Mouse (Mus musculus): Measurements from ENCODE around the gene Elobl.
A peak's percentile ranks its signal among the peaks of the same experiment; 100 is the strongest.

The Elobl gene

DNA sequence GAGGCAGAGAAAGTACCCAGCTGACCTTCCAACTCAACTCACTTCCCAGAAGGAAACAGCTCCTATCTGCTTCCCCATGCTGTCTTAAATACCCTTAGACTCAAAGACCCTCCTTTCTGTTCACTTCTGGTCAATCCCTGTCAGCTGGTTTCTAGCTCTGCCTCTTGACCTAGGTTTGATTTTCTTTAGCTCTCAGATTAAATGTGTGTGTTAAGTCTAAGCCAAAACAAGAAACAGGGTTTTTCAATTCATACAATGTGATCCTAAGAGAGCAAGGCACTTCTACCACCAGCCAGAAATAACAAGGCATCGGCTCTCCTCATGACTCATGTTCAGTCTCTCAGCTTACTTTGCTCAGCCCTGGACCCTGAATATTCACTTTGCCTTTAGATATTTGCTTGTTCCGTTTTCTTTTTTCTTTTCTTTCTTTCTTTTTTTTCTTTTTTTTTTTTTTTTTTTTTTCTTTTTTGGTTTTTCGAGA, at the start of gene Elobl:
Gene Elobl (minus strand): TSS at position 51 of the 481 bp plus-strand sequence.
- DNase-seq (ENCODE audit: low spot score) = no peak

DNA sequence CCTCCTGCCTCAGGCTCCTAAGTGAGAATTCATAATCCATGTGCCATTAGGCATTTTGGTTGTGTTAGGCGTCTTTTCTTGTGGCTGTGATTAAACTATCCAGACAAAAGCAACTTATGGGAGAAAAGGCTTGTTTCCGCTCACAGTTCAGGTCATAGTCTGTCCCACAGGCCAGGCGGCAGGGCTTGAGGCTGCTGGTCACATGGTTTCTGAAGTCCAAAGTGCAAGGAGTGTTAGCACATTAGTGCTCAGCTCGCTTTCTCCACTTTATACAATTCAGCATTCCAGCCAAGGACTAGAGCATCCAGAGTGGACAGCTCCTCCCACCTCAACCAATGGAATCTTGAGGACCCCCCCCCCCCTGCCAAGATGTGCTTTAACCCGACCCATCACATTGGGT, 45.5 kb upstream of the Elobl start:
- no peak for DNase-seq (ENCODE audit: low spot score)

DNA sequence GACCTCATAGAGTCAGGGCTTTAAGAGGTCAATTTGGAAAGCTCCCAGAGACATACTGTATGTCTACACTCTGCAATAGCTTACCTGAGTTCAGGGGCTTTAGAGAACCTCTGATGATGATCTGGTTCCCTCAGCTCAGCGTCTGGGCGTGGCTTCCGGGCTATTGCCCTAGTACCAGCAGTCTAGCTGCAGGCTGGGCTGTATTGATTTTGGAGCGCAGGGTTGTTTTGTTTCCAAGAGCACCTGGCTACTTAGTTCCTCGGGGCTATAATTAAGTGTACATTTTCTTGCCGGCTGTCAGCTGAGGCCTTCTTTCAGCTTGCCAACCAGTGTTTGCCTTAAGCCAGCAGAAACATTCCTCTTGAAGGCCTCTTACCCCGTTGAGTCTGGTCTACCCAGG, 42.8 kb upstream of the Elobl start:
- no peak for DNase-seq (ENCODE audit: low spot score)

DNA sequence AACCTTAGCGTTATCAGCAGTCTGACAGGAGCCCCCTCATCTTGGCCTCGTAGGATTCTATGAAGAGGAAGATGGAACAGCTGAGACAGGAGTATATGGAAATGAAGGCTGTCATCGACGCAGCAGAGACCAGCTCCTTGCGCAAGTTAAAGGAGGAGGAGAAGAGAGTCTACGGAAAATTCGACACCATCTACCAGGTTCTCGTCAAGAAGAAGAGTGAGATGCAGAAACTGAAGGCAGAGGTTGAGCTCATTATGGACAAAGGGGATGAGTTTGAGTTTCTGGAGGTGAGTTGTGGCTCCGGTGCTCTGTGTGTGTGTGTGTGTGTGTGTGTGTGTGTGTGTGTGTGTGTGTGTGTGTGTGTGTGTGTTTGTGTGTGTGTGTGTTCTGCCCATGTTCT, 42.3 kb upstream of the Elobl start:
- no peak for DNase-seq (ENCODE audit: low spot score)

DNA sequence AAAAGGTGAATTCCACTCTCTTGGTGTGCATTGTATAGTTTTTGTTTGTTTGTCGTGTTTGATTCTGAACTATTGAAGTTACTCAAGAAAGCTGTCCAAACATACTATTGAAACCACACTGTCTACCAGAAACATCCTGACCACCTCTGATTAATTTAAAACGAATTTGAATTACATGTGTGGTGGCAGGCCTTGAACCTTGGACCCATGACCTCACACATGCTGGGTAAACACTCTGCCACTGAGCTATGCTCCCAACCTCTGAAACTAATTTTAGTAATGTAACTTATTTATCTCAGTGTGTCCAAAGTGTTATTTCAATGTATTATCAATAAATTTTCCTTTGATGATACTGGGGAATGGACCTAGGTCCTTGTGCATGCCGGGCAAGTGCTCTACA, 40.9 kb upstream of the Elobl start:
- no peak for DNase-seq (ENCODE audit: low spot score)

DNA sequence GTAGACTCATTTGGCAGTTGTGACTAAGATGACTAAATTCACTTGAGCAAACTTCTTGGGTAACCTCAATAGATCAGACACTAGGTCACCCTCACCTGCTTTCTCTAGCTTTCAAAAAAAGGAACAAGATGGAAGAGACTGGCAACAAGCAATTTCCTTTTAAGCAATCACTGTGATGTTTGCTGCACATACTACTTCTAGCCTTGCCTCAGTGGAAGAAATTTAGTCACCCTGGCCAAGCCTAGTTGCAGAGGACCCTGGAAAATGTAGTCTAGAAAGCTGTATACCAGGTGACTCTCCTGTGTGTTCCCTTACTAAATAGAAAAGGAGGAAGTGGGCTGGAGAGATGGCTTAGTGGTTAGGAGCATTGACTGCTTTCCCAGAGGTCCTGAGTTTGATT, 39.7 kb upstream of the Elobl start:
- no peak for DNase-seq (ENCODE audit: low spot score)

DNA sequence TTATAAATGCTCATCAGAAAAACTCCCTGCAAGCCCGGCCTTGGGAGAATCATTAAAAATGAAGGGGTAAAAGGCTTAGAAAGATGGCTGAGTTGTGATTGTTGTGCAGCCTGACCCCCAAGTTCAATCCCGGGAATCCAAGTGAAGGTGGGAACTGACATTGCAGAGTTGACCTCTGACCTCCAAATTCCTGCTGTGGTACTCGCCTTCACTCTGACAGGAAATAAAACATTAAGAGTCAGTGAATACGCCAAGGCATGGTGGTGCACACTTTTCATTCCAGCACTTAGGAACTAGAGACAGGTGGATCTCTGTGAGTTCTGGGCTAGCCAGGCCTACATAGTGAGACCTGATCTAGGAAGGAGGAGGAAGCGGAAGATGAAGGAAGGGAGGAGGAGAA, 38.7 kb upstream of the Elobl start:
- no peak for DNase-seq (ENCODE audit: low spot score)

DNA sequence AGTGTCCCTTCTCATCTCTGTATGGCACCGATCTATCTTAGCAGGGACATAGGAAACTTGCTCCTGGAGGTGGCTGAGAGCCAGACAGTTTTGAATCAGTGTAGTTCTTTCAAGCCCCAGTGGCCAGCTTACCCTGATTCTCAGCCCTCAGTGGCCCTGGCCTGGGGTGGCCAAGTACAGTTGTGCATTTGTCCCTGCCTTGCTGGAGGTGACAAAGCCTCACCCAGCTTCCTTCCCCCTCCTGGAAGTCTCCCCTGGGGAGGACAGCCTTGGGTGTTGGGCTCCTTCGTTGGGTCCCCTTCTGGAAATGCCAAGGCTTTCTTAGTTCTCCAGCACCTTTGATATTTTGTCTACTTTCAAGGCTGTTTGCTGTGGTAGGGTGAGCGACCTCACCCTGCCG, 37.0 kb upstream of the Elobl start:
- peak; percentile 41 for DNase-seq (ENCODE audit: low spot score)

DNA sequence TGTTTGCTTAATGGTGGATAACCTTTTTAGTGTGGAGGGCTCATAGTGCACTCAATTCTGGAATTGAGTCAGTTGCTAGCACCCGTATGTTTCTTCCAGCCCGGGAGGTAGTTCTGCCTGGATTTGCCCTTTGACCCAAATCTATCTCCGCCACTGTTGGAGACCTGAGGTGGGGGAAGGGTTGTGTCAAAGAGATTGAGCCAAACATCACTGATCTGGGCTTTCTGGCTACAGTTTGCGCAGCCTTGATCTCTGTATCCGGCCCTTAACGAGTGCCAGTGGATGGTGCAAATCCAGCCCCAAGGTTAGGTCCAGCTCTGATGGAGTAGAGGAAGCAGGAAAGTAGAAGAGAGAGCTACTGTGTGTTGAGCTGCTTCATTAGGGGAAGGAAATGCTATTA, 36.3 kb upstream of the Elobl start:
- DNase-seq (ENCODE audit: low spot score) = no peak

DNA sequence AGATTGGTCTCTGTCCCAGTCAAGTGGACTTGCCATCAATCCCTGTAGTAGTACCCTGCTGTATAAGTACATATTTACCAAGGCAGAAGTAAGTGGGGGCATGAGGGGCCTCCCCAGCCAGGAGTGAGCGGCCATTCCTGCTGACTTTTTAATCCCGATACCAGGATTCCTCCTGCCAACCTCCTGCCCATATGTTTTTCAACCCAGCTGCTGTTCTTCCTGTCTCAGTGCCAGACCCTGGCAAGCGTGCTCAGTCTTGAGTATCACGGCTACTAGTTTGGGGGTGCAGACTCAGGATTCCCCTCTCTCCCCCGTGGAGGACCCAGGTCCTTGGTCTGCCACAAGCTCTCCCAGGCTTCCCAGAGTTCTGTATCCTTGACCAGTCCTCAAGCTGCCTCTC, 35.9 kb upstream of the Elobl start:
- no peak for DNase-seq (ENCODE audit: low spot score)

DNA sequence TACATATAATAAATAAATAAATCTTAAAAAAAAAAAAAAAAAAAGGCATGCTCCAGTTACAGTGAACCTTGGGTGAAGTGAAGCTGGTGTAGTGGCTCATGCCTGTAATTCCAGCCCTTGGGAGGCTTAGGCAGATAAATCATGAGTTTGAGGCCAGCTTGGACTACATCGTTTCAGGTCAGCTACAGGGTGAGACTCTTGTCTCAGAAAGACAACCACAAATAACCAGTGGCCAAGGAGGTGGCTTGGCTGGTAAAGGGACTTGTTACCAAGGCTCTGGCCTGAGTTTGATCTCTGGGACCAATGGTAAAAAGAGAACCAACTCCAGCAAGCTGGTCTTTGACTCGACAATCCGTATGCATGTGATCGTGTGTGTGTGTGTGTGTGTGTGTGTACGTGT, 35.3 kb upstream of the Elobl start:
- DNase-seq (ENCODE audit: low spot score) = no peak

DNA sequence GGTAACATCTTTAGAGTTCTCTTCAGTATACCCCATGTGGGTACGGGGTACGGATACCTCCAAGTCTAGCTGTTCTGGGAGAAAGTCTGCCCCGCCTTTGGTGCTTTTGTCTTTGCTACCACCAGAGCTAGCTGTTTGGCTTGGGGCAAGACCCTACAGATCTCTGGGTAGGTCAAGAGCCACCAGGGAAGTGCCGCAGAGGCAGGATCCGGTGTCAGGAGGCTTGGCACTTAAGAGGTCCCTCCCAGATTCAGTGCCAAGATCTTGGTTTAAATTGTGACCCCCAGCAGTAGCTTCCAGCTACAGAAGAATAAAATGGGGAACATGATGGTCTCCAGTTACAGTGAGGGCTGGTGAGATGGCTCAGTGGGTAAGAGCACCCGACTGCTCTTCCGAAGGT, 34.8 kb upstream of the Elobl start:
- no peak for DNase-seq (ENCODE audit: low spot score)

DNA sequence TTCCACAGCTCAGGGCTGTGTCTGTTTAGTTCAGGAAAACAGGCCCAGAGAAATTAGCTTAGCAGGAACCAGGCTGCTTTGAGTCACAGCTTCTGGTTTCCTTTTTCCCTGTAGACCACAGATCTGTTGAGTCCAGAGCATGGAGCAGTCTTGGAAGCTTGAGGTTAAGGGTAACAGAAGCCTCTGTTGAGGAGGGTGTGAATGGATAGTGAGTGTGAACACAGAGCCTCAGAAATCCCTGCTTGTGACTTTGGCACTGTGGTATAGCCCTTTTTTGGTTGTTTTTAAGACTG, 33.7 kb upstream of the Elobl start:
- no peak for DNase-seq (ENCODE audit: low spot score)

DNA sequence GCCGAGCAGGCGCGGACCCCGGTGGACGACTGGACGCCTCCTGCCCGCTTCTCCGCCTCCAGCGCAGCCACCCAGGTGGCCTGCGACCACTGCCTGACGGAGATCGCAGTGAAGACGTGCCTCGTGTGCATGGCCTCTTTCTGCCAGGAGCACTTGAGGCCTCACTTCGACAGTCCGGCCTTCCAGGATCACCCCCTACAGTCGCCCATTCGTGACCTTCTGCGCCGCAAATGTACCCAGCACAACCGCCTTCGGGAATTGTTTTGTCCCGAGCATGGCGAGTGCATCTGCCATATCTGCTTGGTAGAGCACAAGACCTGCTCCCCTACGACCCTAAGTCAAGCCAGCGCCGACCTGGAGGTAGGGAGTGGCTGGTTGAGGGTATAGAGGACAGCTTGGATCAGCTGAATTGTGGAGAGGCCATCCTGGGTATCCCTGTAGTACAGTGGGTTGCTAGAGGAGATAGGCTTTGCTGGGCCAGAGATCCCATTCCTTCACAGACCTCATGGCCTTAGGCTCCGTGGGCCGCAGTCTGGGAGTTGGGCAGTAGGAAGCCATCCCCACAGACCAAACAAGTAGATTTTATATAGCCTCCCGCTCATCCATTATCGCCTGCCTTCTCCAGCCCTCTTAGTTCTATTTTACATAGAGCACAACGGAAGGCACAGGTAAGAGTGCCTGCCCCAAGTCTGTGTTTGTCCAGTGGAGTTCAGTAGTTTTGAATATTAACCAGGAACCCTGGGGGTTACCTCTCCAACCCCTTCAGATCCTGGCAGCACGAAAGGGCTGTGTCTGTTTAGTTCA, 33.2 kb upstream of the Elobl start:
- no peak for DNase-seq (ENCODE audit: low spot score)

DNA sequence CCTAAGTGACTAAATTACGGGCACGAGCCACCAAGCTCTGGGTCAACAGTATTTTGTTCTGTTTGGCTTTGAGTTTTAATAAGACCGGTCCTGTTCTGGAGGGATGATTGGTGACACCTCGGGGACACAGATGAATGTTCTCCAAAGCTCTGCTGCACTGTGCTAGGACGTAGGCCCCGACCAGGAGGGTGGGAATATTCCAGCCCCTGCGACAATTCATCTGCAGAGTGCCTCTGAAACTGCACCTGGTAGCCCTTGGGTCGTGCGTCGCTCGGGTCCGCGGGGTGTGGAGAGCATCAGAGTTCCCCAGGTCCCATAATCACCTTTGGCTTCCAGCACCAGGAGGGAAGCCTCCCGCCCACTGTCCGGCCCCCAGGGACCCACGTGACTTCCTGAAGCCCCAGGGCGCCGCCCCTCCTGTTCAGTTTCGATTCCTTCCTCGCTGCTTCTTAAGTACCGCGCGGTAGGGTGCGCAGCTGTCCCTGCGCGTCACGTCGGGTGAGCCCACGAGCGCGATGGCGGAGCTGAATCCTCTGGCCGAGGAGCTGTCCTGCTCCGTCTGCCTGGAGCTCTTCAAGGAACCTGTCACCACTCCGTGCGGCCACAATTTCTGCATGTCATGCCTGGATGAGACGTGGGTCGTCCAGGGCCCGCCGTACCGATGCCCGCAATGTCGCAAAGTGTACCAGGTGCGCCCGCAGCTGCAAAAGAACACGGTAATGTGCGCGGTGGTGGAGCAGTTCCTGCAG, 32.4 kb upstream of the Elobl start, which contains the start of gene Trim25:
Gene Trim25 (plus strand): TSS at position 403 of the 749 bp plus-strand sequence.
- DNase-seq (ENCODE audit: low spot score) = peak; percentile 94

DNA sequence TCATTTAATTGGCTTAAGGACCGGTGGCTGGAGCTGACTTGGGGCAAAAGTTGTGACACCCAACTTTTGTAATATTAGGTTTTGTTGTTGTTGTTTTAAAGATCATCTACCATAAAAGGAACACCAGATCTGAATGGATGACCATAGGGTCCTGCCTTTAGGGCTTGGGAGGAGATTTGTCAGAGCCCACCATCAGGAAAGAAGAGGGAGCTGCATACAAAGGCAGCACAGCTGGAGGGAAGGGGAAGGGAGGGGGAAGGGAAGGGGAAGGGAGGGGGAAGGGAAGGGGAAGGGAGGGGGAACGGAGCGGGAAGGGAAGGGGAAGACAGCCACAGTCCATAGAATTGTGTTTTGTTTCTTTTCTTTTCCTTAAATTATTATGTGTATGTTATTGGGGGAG, 31.7 kb upstream of the Elobl start:
- no peak for DNase-seq (ENCODE audit: low spot score)

DNA sequence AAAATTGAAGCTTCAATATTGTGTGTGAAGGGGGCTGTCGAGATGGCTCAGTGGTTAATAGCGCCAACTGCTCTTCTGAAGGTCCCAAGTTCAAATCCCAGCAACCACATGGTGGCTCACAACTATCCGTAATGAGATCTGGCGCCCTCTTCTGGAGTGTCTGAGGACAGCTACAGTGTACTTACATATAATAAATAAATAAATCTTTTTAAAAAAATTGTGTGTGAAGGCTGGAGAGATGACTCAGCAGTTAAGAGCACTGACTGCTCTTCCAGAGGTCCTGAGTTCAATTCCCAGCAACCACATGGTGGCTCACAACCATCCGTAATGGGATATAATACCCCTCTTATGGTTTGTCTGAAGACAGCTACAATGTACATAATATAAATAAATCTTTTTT, 30.6 kb upstream of the Elobl start:
- DNase-seq (ENCODE audit: low spot score) = peak; percentile 28

DNA sequence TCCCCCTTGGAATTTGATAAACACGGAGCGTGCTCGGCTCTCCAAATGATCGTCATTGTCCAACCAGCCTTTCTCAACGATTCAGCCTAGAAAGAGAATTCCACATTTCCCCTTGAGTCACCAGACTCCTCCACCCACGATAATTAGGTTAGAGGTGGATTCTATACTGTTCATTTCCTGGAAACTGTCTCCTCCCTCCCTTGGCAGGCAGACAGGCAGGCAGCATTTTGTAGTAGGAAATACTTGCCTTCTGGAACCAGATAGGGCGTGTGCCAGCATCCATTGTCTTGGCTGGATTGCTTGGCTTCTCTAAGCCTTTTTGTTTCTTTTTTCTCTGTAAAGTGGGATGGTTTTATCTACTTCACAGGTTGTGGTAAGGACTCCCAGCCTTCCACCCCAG, 29.7 kb upstream of the Elobl start:
- no peak for DNase-seq (ENCODE audit: low spot score)

DNA sequence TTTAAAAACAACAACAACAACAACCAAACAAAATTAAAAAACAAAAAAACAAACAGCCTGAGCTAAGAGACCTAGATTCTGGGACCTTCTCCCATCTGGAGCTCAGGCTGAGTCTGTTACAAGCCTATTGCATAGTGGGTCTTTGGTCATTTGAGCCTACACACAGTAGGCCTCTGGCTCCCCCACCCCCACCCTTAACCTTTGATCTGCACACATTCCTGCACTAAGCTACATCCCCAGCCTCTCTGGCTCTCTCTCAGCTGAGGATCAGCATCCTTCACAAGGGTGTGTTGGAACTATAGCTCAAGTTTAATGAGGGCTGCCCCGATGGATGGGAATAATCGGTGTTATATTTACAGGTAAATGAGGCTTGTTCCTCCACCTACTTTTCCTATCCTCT, 28.9 kb upstream of the Elobl start:
- no peak for DNase-seq (ENCODE audit: low spot score)

DNA sequence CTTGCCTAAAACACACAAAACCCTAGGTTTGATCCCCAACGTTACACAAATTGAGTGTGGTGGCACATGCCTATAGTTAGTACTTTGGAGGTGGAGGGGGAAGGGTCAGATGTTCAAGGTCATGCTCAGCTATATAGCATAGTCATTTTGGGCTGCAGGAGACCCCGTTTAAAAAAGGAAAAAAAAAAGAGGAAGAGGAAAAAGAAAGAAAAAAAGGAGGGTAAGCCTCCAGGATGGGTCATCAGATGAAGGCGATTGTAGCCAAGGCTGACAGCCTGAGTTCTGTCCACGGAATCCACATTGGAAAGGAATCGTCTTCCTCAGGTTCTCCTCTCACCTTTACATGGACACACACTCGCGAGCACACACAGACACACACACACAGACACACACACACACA, 27.8 kb upstream of the Elobl start:
- DNase-seq (ENCODE audit: low spot score) = no peak

DNA sequence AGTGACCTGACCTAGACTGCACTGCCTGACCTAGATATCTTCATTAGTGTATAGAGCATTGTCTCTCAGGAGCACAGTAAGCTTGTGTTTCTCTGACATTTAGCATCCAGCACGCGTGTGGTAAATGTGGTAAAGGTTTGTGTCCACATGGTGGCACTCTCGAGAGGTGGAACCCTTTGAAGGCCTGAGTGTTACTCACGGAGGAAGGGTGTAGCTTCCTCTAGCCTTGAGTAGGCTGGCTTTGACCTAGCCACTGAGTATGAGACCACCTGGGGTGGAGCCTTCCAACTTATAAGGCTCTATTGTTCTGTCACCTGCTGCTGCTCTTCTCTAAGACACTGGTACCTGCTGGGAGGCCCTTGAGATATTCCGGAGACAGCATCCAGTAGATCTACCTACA, 26.9 kb upstream of the Elobl start:
- peak; percentile 83 for DNase-seq (ENCODE audit: low spot score)

DNA sequence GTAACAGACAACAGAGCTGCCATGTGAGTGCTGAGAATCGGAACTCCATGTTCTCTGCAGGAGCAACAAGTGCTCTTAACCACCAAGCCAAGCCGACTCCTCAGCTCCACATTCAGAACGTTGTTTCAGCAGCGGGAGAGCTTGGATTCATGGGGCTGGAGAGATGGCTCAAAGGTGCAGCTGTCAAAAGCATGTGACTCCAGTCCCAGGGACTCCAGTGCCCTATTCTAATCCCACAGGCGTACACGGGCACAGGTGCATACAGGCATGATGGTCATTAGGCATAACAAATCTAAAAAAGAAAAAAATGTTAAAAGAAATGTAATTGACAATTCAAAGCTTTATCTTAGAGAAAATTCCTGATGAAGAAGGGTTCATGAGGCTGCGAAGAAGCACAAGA, 26.5 kb upstream of the Elobl start:
- no peak for DNase-seq (ENCODE audit: low spot score)

DNA sequence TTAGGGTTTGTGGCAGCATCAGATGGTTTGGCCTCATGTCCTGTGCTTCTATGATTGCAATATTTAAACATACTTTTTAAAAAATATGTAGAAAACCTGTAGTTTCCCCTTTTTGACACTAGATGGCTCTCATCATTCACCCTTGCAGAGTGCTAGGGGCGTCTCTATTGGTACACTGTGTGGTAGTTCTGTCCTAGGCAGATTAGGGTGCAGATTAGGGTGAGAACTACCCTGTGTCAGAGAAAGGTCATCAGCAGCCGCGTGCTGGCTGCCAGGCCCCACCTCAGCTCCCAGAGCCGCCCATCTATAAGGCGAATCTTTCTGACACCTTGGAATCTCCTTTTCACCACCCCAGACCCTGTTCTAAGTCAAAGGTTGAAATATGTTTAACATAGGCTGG, 22.8 kb upstream of the Elobl start:
- DNase-seq (ENCODE audit: low spot score) = peak; percentile 41

DNA sequence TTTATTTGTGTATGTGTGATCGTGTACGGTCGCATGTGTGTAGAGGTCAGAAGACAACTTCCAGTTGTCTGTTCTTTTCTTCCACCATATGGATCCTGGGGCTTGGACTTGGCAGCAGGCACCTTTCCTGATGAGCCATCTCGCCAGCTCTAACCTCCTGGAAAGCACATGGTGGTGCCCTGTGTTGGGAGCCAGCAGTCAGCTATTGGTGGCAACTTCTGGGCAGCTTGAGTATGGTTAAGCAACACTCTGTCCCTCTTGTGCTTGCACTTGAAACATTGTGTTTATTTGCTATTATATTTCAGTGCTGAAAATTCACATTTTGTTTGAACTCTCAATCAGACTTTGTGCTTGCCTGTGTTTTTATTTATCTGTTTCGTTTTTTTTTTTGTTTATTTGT, 22.2 kb upstream of the Elobl start:
- DNase-seq (ENCODE audit: low spot score) = no peak

All from T-cell, adult 2 months (primary cell).